Mouse (Mus musculus) embryo, embryonic 11 days (tissue): Measurements from ENCODE around the gene Sorcs3.

Experiments used
- DNase-seq: peaks from one replicate; pipeline ENCODE4 v3.0.0-alpha.2; 2015

The Sorcs3 gene

DNA sequence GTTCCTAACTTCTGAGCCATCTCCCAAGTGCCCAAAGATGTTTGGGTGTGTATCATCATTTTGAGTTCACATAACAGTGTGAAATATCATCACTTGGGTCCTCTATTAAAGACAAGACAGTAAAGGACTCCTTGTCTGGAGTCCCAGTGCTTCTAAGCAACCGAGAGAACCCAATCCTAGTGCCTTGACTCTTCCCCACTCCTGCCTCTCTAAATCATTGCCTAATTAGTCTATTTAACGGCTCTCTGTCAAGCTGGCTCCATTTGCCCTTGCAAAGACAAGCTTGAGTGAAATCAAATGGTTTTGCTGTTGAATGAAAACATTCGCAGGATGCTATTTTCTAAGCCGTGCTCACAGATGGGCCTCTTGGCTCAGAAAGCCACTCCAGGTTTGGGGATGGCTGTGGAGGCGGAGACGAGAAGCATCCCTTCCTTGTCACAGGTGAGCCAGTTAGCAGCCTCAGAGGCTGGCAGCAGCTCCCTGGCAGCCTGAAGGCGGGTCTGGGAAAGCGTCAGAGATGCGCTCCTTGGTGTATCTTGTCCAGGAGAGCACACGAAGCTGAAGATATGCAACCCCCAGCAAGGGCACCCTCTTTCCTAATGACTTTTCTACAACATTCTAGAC, 79.9 kb downstream of the Sorcs3 start:
- no peak for DNase-seq

DNA sequence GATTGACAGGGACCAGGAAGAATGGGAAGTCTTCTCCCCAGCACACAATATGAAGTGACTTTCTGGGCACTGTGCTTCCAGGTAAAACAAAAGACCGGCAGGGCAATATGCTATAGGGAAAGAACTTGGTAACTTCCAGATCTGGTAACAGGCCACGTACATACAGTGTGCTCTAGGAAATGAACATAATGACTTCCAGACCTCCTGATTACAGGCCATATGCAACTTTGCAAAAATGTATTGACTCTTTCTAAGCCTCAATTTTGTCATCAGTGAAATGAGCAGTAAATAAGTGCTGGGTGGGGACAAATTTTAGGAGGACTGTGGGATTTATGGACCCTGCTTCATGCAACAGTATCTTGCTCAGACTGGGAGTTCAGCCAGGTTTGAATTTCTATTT, 88.4 kb downstream of the Sorcs3 start:
- DNase-seq, result no peak

DNA sequence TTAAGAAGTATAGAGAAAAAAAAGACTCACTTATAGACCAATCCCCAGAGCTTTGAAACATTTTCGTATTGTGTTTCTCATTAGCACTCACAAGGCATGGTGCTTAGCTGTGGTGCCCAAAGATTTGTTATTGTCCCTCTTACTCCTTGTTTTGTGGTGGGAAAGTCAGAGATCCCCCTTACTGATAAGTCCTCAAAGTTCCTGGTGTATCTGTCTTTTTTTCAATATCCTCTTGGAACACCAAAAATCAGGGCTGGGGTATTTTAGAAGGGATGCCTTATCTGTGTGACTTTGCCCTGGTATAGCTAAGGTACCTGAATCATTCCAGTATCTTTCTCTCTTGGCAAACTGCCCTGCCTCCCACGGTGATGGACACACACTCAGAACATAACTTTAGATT, 92.6 kb downstream of the Sorcs3 start:
- DNase-seq, result no peak

DNA sequence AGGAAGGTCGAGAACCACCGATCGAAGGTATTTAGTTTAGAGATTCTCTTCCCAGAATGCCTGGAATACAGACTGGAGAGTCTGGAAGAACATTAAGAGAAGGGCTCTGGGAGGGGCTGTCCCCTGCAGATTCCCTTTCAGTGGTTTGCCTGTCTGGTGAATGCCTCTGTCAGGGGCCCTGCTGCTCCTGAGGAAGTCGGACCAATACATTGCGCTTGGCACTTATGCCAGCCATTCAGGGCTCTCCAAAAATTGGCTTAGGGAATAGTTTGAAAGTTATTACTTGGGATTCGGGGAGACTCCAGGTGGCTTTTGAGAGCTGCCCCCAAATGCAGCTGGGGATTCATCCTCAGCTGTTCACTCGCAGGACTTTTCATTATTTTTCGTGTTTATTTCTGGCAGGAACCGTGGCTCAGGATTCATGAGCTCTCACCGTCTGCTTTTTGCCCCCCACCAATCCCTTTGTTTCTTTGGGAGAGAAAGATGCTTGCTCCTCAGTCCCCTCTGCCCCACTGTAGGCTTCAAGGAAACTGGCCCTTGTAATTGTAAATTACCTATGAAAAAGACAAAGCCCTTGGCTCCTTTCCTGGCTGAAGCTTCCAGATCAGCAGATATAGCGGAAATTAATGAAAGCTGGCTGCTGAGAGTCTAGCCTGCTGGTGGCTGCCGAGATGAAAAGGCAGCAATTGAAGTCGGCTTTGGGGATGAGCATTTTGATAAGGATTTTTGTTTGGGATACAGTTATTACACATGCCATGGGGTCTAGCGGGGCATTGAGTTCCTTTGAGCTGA, 94.8 kb downstream of the Sorcs3 start:
- no peak for DNase-seq

DNA sequence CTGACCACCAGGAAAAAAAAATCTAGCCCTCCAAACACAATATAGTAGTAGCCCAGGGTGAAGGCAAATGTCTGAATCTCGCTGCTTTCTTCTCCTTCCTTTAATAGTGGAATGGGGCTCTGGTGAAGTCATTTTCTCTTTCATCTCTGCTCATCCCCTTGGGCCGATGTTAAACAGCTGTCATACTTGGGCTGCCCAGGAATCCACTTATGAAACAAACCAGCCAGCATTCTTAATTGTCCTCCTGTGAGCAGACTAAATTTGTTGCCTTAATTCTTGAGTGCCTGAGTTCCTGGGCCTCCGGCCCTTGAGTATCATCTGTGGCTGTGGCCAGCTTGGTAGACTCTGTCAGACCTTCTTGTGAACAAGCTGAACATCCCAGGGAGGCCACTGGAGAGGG, 95.5 kb downstream of the Sorcs3 start:
- no peak for DNase-seq

DNA sequence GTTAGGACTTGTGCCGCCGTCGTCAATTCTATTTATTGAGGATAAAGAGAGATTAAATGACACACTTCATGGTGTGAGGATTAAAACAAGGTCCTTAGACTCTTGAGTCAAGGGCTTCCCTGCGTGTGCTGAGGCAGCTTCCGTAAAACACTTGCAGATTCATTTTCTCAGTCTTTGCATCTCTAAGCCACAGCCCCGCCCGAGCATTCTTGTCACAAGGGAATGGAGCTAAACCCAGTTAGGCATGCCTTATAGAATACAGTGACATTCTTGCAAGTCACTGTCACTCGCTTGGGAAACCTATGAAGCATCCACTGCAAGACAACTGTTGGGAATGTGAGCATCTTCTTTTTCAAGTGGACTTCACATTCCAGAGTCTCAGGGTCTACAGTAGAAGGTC, 102.5 kb downstream of the Sorcs3 start:
- no peak for DNase-seq

DNA sequence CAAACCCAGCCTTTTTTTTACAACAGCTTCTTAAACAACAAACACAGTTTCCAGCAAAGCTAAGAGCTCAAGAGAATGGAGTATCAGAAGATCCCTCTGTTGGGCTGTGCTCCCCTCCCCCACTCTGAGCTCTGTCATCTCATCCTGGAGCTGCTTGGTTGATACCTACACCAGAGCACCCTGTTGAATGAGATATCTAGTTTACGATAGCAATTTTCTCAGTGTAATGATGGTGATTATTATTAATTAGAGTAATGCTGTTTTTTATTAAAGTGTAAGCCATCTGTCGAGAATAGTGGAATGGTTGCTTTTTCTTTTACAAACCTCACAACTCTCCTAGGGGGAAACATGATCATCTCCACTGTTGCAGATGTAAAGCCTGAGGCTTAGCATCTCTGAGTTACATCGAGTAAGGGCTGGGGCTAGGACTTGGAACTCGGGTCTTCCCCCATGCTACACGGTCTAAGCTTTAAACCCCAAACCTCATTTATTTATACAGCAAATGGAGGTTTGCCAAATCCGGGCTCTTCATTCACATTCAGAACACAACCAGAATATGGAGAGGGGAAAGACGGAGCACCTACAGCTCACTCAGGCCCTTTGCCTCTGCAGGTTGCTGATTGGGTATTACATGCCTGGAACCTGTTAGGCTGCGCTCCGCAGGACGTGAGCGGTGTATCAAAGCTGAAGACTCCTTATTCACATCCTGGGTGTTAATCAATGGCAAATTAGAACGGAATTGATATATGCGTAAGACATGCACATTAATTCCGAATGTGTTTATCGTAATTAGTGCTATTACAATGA, 103.9 kb downstream of the Sorcs3 start:
- no peak for DNase-seq

DNA sequence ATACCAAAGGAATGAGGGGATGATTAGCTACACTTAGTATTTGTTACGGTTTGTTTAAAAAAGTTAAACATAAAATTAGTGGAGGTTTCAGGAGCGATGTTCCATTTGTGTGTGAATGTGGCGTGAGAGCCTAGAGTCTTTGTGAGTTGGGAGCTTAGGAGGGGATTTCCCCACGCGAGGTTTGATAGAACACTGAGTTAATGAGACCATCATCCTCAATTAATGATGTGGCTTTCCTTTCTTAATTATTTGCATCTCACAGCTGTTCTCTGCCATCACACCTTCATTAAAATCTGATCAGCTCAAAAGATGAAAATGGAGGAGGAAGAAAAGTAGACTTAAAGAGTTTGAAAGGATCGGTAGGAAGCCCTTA, 104.5 kb downstream of the Sorcs3 start:
- no peak for DNase-seq

DNA sequence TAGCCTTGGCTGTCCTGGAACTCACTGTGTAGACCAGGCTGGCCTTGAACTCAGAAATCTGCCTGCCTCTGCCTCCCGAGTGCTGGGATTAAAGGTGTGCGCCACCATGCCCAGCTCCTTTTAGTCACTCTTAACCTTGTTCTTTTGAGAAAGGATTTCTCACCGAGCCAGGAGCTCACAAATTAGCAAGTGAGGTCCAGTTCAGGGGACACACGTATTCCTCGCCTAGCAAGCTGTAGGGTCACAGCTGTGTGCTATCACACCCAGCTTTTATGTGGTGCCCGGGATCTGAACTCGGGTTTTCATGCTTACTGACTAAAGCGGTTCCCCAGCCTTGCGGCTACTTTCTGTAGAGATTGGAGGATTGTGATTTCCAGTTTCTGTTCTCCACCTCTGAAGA, 108.0 kb downstream of the Sorcs3 start:
- no peak for DNase-seq

DNA sequence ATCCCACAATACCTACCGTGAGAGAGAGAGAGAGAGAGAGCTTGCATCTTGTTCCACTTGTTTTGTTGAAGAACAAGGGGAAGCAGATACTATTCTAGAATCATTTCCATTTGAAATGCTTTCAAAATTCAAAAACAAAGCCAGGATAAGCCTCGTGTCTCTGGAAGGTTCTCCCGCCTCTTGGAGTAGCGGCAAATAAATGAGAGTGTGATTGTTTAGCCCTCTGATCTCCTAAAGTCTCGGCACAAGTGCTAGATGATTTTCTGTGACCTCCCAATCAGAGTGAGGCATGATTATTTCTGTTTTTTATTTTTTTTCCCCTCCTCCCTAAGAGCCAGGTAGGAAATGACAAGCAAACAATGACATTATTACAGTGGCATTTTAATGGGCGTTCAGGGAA, 121.3 kb downstream of the Sorcs3 start:
- no peak for DNase-seq

DNA sequence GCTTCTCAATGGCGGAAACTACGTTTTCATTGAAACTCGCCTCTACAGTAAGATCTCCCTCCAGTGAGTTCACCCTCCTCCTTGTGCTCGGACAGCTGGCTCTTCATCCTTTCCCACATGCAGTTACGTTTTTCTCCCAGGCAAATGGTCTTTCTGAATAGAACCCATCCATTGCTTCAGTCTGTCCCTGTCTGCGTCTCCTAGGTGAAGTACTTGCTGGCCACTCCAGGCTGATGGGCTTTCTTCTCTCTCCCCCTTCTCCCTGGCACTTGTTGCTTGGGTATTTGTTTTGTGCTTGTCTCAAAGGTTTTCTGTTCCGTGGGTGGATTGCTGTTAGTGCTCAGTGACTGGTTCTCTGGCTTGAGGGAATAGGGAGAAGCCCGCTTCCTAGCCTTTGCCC, 122.3 kb downstream of the Sorcs3 start:
- DNase-seq, result no peak

DNA sequence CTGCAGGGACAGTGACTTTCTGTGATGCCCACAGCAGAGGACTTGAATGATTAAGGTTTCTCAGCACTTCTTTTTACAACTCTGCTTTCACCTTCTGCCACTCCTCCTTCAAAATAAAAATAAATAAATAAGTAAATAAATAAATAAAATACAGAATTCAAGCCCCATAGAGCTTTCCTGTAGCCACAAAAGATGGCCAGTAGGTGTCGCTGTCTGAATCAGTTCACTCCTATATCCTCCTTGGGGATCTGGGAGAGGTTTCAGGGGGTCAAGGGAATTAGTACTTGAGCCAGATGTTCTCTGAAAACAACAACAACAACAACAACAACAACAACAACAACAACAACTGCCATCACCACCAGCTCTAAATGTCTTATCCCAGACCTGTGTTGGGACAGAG, 125.8 kb downstream of the Sorcs3 start:
- peak; percentile 49 for DNase-seq

DNA sequence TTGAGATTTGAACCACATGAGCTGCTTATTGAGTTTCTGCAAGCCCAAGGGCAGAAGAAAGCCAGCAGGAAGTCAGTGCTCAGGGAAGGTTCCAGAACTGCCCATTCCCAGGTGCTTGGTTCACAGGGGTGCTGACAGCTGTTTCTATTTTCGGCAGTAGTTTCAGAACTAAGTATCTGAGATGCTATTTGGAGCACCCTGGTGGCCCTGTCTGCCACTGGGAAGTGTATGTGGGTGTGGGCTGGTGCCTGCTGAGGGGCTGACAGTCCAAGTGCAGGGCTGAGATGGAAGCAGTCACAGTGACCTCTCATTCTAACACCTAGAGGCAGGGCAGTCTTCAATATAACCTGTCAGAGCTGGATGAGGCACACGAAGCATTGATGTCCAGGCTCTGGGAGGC, 127.3 kb downstream of the Sorcs3 start:
- no peak for DNase-seq

DNA sequence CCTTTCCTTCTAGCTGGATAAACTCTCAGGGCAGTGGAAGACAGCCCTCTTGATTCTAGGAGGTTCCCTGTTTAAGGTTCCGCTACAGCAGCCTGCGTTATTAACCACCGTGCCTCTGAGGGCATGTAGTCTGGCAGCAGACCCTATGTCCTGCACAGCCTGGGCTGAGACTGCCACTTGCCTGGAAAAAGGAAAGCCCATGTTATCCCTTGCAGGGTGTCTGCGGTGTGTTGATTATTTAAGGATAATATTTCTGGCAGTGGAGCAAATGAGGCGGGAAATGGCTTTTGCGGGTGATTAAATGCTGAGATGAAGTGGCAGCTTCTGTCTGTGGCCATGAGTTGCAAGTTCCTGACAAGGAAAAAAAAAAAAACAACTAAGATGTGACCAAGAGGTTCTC, 131.6 kb downstream of the Sorcs3 start:
- DNase-seq, result no peak

DNA sequence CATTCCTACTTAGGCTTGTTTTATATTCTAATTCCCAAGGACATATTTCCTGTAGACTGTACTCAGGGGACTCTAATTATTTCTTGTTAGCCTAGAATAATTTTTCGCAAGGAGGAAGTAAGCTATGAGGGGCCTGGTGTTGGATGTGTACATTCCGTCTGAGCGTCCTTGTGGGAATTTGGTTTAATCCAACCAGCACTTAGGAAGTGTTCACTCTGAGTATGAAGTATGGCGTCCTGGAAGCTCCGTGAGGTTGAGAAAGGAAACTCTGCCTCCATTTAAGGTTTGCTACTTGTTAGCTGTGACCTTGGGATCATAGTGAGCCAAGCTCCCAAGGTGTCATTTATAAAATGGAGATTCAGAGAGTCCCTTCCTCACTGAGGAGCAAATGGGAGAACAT, 132.3 kb downstream of the Sorcs3 start:
- DNase-seq, result no peak

DNA sequence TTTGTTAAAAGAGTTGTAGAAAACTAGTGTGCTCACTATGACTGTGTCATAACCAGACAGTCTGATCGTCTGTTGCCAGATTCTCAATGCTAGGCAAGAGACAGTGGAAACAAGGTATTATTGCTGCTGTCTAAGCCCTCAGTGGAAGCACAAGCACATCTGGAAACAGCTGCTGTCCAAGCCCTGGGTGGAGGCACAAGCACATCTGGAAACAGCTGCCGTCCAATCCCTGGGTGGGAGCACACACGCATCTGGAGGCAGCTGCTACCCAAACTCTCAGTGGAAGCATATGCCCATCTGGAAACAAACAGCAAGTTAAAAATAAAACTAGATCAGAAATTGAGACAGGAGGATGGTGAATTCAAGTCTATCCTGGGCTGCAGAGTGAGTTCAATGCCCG, 136.9 kb downstream of the Sorcs3 start:
- DNase-seq, result peak; percentile 12

DNA sequence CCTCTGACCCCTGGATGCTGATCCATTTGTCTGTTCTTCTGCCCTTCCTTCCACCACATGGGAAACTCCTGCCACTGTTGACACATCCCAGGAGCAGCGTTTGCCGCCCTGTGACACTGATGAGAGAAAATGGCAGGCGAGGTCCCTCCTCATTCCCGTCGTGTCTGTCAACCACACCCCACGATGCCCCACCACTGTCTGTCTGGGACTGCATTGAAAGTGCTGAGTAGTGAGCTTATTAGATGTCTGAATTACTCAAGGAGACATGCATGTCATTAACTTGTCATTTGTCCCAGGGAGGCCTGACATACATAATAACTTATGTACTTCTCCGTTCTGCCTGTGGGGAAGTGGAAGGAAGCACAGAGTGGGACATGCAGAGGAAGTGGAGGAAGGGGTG, 137.6 kb downstream of the Sorcs3 start:
- DNase-seq, result no peak

DNA sequence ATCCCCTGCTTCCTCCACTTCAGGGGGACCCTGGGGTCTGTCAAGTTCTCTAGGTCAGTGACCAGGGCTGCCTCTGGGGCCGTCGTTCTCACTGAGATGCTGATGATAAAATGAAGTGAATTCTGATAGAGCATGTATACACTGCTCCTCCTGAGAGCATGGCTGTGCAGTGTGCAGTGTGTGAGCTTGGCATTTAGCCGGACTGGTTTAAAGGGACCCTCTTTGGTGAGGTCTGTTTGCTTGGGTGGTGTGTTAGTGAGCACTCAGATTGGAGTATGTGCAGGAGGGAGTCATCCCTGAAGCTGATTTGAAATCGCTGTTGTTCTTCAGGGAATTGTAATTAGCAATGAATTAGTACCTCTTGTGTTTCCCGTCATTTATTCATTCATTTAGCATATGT, 141.3 kb downstream of the Sorcs3 start:
- DNase-seq, result no peak

DNA sequence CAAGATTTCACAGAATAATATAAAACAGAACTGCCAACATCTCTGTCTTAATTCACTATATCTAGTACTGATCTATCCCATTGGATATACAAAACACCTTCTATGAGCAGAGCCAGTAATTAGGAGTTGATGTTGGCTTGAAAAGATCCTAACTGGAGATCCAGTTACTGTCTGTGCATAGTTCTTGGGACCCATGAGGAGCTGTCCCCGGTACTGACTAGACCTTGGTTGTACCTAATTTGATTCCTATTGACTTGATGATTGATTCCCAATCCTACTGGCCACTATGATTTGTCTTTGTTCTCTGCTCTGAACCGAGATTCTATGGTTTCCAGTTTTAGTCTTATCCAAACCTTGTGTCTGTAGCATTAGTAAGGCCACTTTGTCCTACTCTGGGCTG, 151.0 kb downstream of the Sorcs3 start:
- DNase-seq, result peak; percentile 49

DNA sequence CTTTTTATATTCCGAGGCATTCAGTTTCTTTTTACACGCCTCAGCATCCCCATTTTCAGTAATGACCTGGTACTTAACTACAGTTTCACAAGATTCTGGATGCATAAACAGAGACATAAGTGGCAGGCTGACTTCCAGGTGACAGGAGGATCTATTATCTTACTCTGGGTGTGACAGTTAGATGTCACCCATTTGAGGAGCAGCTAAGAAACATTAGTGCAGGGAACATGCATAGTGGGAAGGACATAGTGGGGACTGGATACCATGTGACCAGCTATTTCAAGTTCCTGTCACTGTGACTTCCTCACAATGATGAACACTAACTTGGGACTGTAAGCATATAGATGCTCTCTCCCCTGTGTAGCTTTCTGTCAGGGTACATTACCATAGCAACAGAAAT, 156.3 kb downstream of the Sorcs3 start:
- no peak for DNase-seq

DNA sequence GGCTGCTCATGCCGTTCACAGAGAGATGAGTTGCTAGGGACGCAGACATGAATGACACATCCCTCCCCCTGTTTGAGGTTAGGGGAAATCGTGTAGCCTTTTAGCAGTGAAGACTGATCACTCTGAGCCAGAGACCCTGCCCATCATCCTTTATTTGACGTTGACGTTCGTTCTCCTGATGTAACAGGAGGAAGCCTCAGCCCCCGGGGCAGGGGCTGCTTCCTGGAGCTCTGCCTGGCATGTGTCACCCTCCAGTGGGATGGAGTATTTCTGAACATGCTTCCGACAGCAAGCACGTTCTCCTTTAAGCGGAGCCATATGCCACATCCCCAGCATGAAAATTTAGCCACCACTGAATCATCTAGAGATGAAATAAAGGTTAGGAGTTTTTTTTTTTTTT, 162.2 kb downstream of the Sorcs3 start:
- peak; percentile 16 for DNase-seq

DNA sequence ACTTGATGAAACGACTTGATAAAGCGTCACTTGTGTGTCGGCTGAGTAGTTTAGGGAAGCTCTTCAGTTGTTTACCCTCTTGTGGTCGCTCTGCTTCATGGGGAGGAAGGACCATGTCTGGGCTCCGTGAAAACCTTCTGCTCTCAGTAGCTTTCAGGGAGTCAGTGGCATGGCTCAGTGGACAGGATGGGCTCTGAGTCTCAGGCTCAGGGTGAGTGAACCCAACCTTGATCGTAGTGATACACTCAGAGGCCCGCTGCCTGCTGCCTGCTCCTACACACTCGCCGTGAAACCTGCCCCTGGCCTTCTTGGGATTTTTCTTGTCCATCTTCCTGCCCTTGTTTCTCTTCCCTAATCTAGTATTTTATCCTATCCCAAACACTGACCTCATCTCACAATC, 166.0 kb downstream of the Sorcs3 start:
- no peak for DNase-seq

DNA sequence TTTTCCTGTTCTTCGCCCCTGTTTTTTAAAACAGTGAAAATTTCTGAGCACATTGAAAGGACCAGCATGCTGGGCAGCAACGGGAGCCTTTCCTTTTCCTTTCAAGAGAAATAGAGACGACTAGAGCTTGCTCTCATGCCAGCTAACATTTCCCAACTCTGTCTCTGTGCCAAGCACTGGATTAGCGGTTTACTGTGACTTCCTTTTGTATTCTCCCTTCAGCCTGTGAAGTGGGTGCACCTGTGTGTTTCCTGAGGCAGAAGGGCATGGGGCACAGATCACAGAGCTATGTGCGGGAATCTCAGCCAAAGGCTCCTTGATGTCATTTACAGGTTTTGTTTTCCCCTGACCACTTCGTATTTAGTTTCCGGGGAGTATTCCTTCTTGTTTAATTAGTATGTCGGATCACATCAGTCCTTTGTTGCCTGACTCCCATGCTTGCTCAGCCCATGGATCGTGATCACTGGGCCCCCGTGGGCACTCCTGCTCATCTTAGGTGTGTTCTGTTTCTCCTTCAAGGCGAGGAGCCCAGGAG, 172.2 kb downstream of the Sorcs3 start:
- DNase-seq, result no peak

DNA sequence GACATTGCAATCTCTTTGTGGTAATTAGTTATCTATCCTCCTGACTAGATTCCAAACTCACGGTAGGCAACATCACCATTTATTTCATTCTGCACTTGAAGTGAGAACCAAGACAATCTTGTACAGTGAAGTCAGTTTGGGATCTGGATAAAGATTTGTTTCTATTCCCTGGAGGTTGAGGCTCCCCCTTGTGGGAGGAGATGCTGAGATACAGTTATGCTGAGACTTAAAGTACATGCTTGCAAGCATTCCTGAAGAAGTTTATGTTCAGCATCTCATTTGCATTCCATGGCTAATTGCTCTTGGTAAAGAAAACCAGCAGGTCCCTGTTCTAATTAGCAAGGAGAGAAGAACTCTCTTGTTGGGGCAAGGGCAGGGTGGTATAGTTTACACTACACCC, 185.7 kb downstream of the Sorcs3 start:
- DNase-seq, result peak; percentile 24
